Mouse (Mus musculus): ENCODE data around the gene Gpn1. TPM values are rescaled to one million over a fixed set of nuclear protein-coding genes. Genes with fewer than 3 reads are reported as not detected.

Gene Gpn1
- polyA plus RNA-seq, 1 experiment from 2014 or later: 66.7 TPM

Other genes with a start within 250 kb of the Gpn1 start
- gene Krtcap3, start 243.1 kb upstream of the Gpn1 start, polyA plus RNA-seq (2014; fragmentation: Nextera tagmentation; extraction: Ambion mirVana): 3.4 and 5.6 TPM in 2 replicates
- 28.8 and 30.8 TPM in 2 replicates for gene Ift172, start 203.6 kb upstream of the Gpn1 start, polyA plus RNA-seq (2014; fragmentation: Nextera tagmentation; extraction: Ambion mirVana)
- gene Fndc4, start 198.7 kb upstream of the Gpn1 start, polyA plus RNA-seq (2014; fragmentation: Nextera tagmentation; extraction: Ambion mirVana): 46.7 and 50.6 TPM in 2 replicates
- gene Gckr, start 197.3 kb upstream of the Gpn1 start, polyA plus RNA-seq (2014; fragmentation: Nextera tagmentation; extraction: Ambion mirVana): not detected in 2 replicates
- gene Zfp512, start 42.3 kb upstream of the Gpn1 start, polyA plus RNA-seq (2014; fragmentation: Nextera tagmentation; extraction: Ambion mirVana): 69.4 and 79.6 TPM in 2 replicates
- gene 4930548H24Rik, start 9.0 kb upstream of the Gpn1 start, polyA plus RNA-seq (2014; fragmentation: Nextera tagmentation; extraction: Ambion mirVana): 0.08 TPM in 1 of 2 replicates, not detected in the other
- 33.4 and 34.9 TPM in 2 replicates for gene Slc4a1ap, start 32.3 kb downstream of the Gpn1 start, polyA plus RNA-seq (2014; fragmentation: Nextera tagmentation; extraction: Ambion mirVana)
- gene Supt7l, start 33.1 kb downstream of the Gpn1 start, polyA plus RNA-seq (2014; fragmentation: Nextera tagmentation; extraction: Ambion mirVana): 21.3 and 27.4 TPM in 2 replicates
- 213 and 215 TPM in 2 replicates for gene Mrpl33, start 102.2 kb downstream of the Gpn1 start, polyA plus RNA-seq (2014; fragmentation: Nextera tagmentation; extraction: Ambion mirVana)
- 2.0 and 2.1 TPM in 2 replicates for gene Rbks, start 202.9 kb downstream of the Gpn1 start, polyA plus RNA-seq (2014; fragmentation: Nextera tagmentation; extraction: Ambion mirVana)
- gene Babam2, start 202.9 kb downstream of the Gpn1 start, polyA plus RNA-seq (2014; fragmentation: Nextera tagmentation; extraction: Ambion mirVana): 36.2 and 44.3 TPM in 2 replicates